Mouse (Mus musculus): ENCODE measurements around the gene Cenpl. TPM values are rescaled to one million over a fixed set of nuclear protein-coding genes. Genes with fewer than 3 reads are reported as not detected.

The Cenpl gene
- polyA plus RNA-seq, 1 experiment from 2014 or later = 46.1 TPM

DNA sequence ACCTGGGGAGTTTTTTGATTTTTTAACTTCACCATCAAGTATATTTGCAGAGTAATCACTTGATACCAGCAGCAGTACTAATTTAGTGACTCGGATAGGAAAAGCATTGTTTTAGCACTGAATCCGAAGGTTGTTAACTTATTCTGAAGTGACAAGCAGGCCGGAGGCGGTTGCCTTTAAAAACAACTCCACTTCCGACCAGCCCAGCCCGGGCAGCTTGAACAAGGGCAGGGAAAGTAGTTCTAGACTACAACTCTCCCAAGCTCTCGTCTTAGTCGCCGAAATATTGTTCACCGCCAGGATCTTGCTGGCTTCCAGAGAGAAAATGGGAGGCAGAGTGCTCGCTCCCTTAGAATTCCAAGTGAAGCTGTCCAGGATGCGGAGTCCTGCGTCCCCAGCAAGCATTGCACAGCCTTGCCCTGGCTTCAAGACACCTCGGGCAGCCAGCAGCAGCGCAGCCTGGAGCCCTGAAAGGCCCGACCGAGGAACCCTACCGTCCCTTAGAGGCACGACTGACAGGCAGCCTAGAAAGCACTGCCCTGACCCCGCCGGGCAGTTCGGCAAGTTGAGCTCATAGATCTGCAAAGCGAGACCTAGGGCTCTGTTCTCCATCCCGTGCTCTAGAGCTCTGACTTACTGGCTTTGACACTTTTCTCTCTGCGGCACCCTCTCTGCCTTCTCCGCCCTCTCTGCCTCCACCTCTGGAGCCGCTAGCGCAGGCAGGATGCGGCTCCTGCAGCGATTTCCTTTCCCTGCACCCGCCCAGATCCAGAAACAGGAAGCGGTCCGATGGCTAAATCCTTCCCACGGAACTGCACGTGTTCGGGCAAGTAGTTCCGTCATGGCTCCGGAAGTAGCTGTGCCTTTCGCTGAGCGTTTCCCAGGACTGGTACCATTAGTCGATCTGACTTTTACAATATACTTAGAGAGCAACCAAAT, 60.5 kb downstream of the Cenpl start, which contains the start of gene Klhl20:
TSS of gene Klhl20 (minus strand) at position 786 of the 939 bp plus-strand sequence.
- Histone ChIP-seq H3K9me3 (ENCODE audit: control insufficient read depth, low read length) (no peaks in the 10 kb centered on the region), H3K27me3 (ENCODE audit: control insufficient read depth, insufficient read depth, low read length) (no peaks in the 10 kb centered on the region), H3K4me3 (ENCODE audit: low read depth, low read length) (peak within 1 kb of the TSS; percentile 61), H3K27ac (ENCODE audit: low read depth, low read length) (no peak within 1 kb of the TSS), H3K4me2 (ENCODE audit: low read depth, low read length, severe bottlenecking) (peak within 1 kb of the TSS; percentile 79), H3K9ac (ENCODE audit: low read length) (peak within 1 kb of the TSS; percentile 77), H3K36me3 (ENCODE audit: control insufficient read depth, insufficient read depth, low read length) (no peaks in the 10 kb centered on the region), H3K4me1 (replicated peaks; ENCODE audit: control insufficient read depth, insufficient read depth, low read length) (0 out of 2 replicates have a peak, but pooled peaks cover 2% of the 10 kb centered on the region)
- 2% methylated on average over 41 of the region's 41 CpGs for WGBS
- DNase-seq (ENCODE audit: low spot score) (peak; percentile 94), ATAC-seq (replicated peaks; ENCODE audit: low FRiP score) (peak; percentile 93)

Other genes starting within 250 kb of the Cenpl start
- gene Rc3h1, start 164.3 kb upstream of the Cenpl start, polyA plus RNA-seq (2014; fragmentation: Nextera tagmentation; extraction: Ambion mirVana) = 7.8 and 9.0 TPM in 2 replicates
- 1.5 and 2.1 TPM in 2 replicates for gene Serpinc1, start 92.1 kb upstream of the Cenpl start, polyA plus RNA-seq (2014; fragmentation: Nextera tagmentation; extraction: Ambion mirVana)
- 8.3 and 14.4 TPM in 2 replicates for gene Zbtb37, start 35.9 kb upstream of the Cenpl start, polyA plus RNA-seq (2014; fragmentation: Nextera tagmentation; extraction: Ambion mirVana)
- gene Dars2, start 55 bp upstream of the Cenpl start, polyA plus RNA-seq (2014; fragmentation: Nextera tagmentation; extraction: Ambion mirVana) = 55.0 and 57.7 TPM in 2 replicates
- 18.6 and 20.1 TPM in 2 replicates for gene Klhl20, start 60.8 kb downstream of the Cenpl start, polyA plus RNA-seq (2014; fragmentation: Nextera tagmentation; extraction: Ambion mirVana)
- 8.0 and 8.5 TPM in 2 replicates for gene Ankrd45, start 72.0 kb downstream of the Cenpl start, polyA plus RNA-seq (2014; fragmentation: Nextera tagmentation; extraction: Ambion mirVana)
- 0.23 and 0.36 TPM in 2 replicates for gene Tex50, start 88.6 kb downstream of the Cenpl start, polyA plus RNA-seq (2014; fragmentation: Nextera tagmentation; extraction: Ambion mirVana)
- 443 and 453 TPM in 2 replicates for gene Prdx6, start 180.5 kb downstream of the Cenpl start, polyA plus RNA-seq (2014; fragmentation: Nextera tagmentation; extraction: Ambion mirVana)